Mouse (Mus musculus) urinary bladder, postnatal 36 days (tissue): Measurements from ENCODE around the gene Ugt1a7c.
A peak's percentile ranks its signal among the peaks of the same experiment; 100 is the strongest.
"Not testable (repeated sequence)": the region's sequence is repeated elsewhere in the genome, so short reads cannot be mapped to it uniquely, and the experiment has no call there.

Source experiments
- DNase-seq, 2 experiments: peaks; one replicate each; pipeline ENCODE4 v3.0.0; 2022; ENCODE audit warnings: low spot score in 2 of 2, mixed read lengths in 1 of 2

The Ugt1a7c gene

GRCm38 (mm10) chr1:88197443-88197842, 102.6 kb downstream of the Ugt1a7c start:
- DNase-seq, result no peak

GRCm38 (mm10) chr1:88199996-88200395, 105.1 kb downstream of the Ugt1a7c start:
- DNase-seq, result no peak

- no peak for DNase-seq
Observed at GRCm38 (mm10) chr1:88200456-88200855, 105.6 kb downstream of the Ugt1a7c start, which contains the start of gene Ugt1a2. TSS of gene Ugt1a2 (plus strand) at chr1:88200601.

GRCm38 (mm10) chr1:88205294-88205922, 110.5 kb downstream of the Ugt1a7c start, which contains the start of gene Dnajb3:
TSS of gene Dnajb3 (minus strand) at chr1:88205782.
- peak in 1 of 2 experiments; percentile 39 for DNase-seq

- DNase-seq, result no peak
Observed at GRCm38 (mm10) chr1:88206843-88207479, 112.1 kb downstream of the Ugt1a7c start.

GRCm38 (mm10) chr1:88211812-88212211, 117.0 kb downstream of the Ugt1a7c start, which contains the start of gene Ugt1a1:
TSS of gene Ugt1a1 (plus strand) at chr1:88211959.
- DNase-seq, result peak; percentile 73 to 79

GRCm38 (mm10) chr1:88212341-88213045, 117.6 kb downstream of the Ugt1a7c start:
- no peak for DNase-seq

- DNase-seq, result no peak
Observed at GRCm38 (mm10) chr1:88213061-88213460, 118.2 kb downstream of the Ugt1a7c start.

- no peak for DNase-seq
Observed at GRCm38 (mm10) chr1:88213766-88214461, 119.1 kb downstream of the Ugt1a7c start.

- no peak for DNase-seq
Observed at GRCm38 (mm10) chr1:88214462-88214952, 119.6 kb downstream of the Ugt1a7c start.

- DNase-seq, result no peak
Observed at GRCm38 (mm10) chr1:88215466-88216380, 120.9 kb downstream of the Ugt1a7c start.

- DNase-seq, result no peak
Observed at GRCm38 (mm10) chr1:88216551-88216950, 121.7 kb downstream of the Ugt1a7c start.

GRCm38 (mm10) chr1:88217144-88217543, 122.3 kb downstream of the Ugt1a7c start:
- no peak for DNase-seq

GRCm38 (mm10) chr1:88217576-88217975, 122.7 kb downstream of the Ugt1a7c start:
- DNase-seq, result no peak

- DNase-seq, result no peak
Observed at GRCm38 (mm10) chr1:88218051-88218450, 123.2 kb downstream of the Ugt1a7c start.

- DNase-seq, result no peak
Observed at GRCm38 (mm10) chr1:88218591-88218990, 123.7 kb downstream of the Ugt1a7c start.

GRCm38 (mm10) chr1:88219054-88219453, 124.2 kb downstream of the Ugt1a7c start:
- no peak for DNase-seq

GRCm38 (mm10) chr1:88220336-88220735, 125.5 kb downstream of the Ugt1a7c start:
- no peak for DNase-seq

- no peak for DNase-seq
Observed at GRCm38 (mm10) chr1:88222216-88222615, 127.4 kb downstream of the Ugt1a7c start.

- not testable (repeated sequence) for DNase-seq
Observed at GRCm38 (mm10) chr1:88223011-88223515, 128.2 kb downstream of the Ugt1a7c start.
